Mouse (Mus musculus): Measurements from ENCODE around the gene Rhbdf2.
"Not testable (repeated sequence)": the region's sequence is repeated elsewhere in the genome, so short reads cannot be mapped to it uniquely, and the experiment has no call there.

Rhbdf2 gene

GRCm38 (mm10) chr11:116644225-116645112, 17.6 kb upstream of the Rhbdf2 start:
- no peak for DNase-seq (ENCODE audit: low read depth, low spot score)

GRCm38 (mm10) chr11:116643579-116644224, 16.9 kb upstream of the Rhbdf2 start:
- DNase-seq (ENCODE audit: low read depth, low spot score), result no peak

- DNase-seq (ENCODE audit: low read depth, low spot score), result peak; percentile 95
Observed at GRCm38 (mm10) chr11:116642681-116643578, 16.1 kb upstream of the Rhbdf2 start.

- DNase-seq (ENCODE audit: low read depth, low spot score), result no peak
Observed at GRCm38 (mm10) chr11:116641731-116642130, 14.9 kb upstream of the Rhbdf2 start.

- DNase-seq (ENCODE audit: low read depth, low spot score), result no peak
Observed at GRCm38 (mm10) chr11:116641168-116641567, 14.3 kb upstream of the Rhbdf2 start.

- not testable (repeated sequence) for DNase-seq (ENCODE audit: low read depth, low spot score)
Observed at GRCm38 (mm10) chr11:116636607-116637006, 9.8 kb upstream of the Rhbdf2 start.

- DNase-seq (ENCODE audit: low read depth, low spot score), result no peak
Observed at GRCm38 (mm10) chr11:116632962-116633361, 6.1 kb upstream of the Rhbdf2 start.

- no peak for DNase-seq (ENCODE audit: low read depth, low spot score)
Observed at GRCm38 (mm10) chr11:116630171-116630965, 3.5 kb upstream of the Rhbdf2 start.

- no peak for DNase-seq (ENCODE audit: low read depth, low spot score)
Observed at GRCm38 (mm10) chr11:116629472-116629871, 2.7 kb upstream of the Rhbdf2 start.

- peak; percentile 98 for DNase-seq (ENCODE audit: low read depth, low spot score)
Observed at GRCm38 (mm10) chr11:116628712-116629111, 1.9 kb upstream of the Rhbdf2 start.

GRCm38 (mm10) chr11:116627072-116628020, 527 bp upstream of the Rhbdf2 start:
- DNase-seq (ENCODE audit: low read depth, low spot score), result peak; percentile 55

- peak; percentile 75 for DNase-seq (ENCODE audit: low read depth, low spot score)
Observed at GRCm38 (mm10) chr11:116625081-116626000, 1.5 kb downstream of the Rhbdf2 start.

GRCm38 (mm10) chr11:116624131-116624832, 2.5 kb downstream of the Rhbdf2 start:
- DNase-seq (ENCODE audit: low read depth, low spot score), result peak; percentile 77

- peak; percentile 53 for DNase-seq (ENCODE audit: low read depth, low spot score)
Observed at GRCm38 (mm10) chr11:116623281-116624124, 3.3 kb downstream of the Rhbdf2 start.

GRCm38 (mm10) chr11:116621258-116621704, 5.5 kb downstream of the Rhbdf2 start:
- peak; percentile 99 for DNase-seq (ENCODE audit: low read depth, low spot score)

- peak; percentile 21 for DNase-seq (ENCODE audit: low read depth, low spot score)
Observed at GRCm38 (mm10) chr11:116620559-116621253, 6.1 kb downstream of the Rhbdf2 start.

All from 3T3-L1 (cell line).